Mouse (Mus musculus) olfactory bulb, adult 2 months (tissue): ENCODE measurements around the gene Sik1.

Experiments
- CTCF ChIP-seq: fragments of 200-500 bp; IDR thresholded peaks from 2 replicates; pipeline ENCODE4 v1.5.1; 2012; ENCODE audit warnings: low read depth, mild to moderate bottlenecking, low read length, moderate library complexity; ENCODE audit not compliant: insufficient read depth
- POLR2A ChIP-seq: fragments of 200-500 bp; IDR thresholded peaks from 2 replicates; pipeline ENCODE4 v1.6.1; 2012; ENCODE audit warnings: mild to moderate bottlenecking, low read depth, low read length, moderate library complexity; ENCODE audit not compliant: insufficient read depth

DNA sequence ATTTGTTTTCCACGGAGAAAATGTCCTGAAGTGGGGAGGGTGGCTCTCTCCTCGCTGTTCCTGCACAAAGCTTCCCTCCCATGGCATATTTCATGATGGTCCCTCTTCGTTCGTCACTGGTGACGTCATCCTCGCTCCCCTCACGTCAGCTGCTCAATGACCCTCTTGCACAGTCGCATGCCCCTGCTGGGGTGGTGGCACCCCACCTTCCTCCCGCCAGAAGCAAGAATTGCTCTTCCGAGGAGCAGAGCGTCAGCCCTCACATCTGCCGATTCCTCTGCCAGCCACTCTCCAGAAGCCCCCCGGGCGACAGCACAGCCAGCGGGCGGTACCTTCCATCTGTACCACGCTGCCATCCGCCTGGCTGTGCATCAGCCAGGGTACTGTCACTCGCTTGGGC lies 45.7 kb downstream of the Sik1 start:
- TF ChIP-seq POLR2A, result no peak
- no peak for TF ChIP-seq CTCF
